Mouse (Mus musculus) right cerebral cortex, adult 2 months (tissue): ENCODE measurements around the gene Gm19402.

Experiments used
- DNase-seq, 2 experiments: peaks; one replicate each; pipeline ENCODE4 v3.0.0; 2021 to 2022; ENCODE audit warnings: low spot score in 2 of 2

The Gm19402 gene

DNA sequence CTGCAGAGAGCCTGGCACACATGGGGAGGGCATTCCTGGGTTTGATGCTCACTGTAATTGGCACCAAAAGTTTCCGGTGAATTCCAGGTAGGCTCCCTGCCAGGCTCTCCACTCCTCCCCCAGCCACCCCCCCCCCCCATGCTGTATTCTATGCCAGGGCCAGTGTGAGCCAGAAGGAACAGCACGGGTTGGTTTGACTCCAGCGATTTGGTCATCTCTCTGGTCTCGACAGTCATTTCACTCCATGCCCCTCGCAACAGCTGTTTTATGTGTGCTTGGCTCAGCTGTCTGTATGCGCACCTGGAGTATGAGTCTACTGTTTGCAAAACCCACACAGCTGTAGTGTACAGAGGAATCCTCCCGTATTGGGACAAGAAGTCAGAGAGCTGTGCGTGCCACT, 24.2 kb downstream of the Gm19402 start:
- no peak for DNase-seq

DNA sequence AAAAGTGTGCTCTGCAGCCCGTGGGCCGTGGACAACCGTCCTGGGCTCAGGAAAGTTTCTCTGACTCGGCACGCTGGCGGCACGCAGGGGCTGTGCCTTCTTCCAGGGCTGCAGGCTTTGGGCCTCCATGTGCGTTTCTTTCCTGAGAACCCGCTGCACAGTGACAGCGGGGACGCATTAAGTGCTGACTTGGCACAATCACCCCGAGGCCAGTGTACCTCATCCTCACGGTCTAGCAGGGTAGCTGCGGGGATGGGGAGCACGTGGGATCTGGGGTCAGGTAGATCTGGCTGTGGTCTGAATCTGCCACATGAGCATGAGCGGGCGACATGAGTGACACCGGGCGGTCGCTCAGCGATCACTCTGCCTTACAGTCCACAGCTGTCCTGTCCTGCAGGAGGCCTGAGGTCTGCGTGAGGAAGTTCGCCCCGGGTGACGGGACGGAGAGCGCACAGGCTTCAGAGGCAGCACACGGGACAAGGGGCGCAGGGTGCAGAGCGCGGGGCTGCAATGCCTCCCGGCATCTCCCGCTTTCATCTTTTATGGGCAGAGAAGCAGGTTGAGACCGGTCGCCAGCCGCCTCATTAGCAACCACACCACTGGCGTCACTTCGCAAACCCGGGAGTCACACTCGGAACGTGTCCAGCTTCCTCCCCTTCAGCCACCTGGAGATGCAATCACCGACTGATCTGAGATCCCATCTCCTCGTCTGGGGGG, 26.4 kb downstream of the Gm19402 start:
- DNase-seq, result no peak

DNA sequence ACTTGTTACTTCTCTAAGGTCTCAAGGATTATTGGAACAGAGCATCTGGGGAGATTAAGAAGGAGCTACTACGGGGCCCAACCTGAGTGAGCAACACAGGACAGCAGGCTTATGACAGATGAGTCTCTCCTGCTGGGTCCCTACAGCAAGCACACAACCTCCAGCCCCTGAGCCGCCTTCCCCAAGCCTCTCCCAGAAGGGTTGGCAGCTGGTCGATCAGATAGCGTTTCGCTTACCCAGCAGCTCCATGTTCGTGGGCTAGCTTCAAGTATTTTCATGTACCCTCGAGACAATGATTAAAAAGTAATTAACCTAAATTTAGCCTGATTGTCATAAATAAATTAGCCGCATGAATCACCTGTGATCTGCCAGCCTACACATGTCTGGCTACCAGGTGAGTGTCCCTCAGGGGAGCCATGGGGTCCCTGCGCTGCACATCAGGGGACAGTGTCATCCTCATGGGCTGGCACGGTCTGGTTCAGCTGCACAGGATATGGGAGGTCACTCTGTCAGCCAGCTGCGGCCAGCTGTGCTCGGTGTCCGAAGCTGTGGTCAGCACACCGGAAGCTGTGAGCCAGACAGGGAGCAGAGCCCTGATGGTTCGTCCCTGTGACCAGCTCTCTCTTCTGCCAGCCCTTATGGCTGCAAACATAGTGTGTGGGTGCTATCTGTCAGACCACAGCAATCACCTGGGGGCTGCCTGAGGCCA, 32.1 kb downstream of the Gm19402 start:
- DNase-seq, result no peak

DNA sequence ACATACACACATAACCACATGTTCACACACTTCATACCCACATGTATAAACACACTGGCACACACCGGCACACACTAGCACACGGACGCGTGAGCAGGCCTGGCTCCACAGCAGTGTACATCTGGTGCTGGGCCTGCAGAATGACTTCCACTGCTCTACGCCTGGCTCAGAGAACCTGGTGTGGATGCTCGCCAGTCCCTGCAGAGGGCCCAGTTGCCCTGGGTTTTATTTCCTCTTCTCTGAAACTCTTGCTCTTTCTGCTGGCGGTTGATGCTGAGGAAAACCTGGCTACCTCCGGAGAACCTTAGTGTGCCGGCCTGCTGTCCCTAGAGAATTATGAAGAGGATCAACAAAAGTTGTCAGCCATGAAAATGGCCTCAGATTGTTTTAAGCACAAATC, 38.5 kb downstream of the Gm19402 start:
- DNase-seq, result no peak

GRCm38 (mm10) chr10:77647901-77648300, 42.7 kb downstream of the Gm19402 start:
- DNase-seq, result no peak

GRCm38 (mm10) chr10:77647461-77647860, 43.1 kb downstream of the Gm19402 start:
- DNase-seq, result no peak

- no peak for DNase-seq
These were observed 45.0 kb downstream of the Gm19402 start for GRCm38 (mm10) chr10:77645571-77645970.

DNA sequence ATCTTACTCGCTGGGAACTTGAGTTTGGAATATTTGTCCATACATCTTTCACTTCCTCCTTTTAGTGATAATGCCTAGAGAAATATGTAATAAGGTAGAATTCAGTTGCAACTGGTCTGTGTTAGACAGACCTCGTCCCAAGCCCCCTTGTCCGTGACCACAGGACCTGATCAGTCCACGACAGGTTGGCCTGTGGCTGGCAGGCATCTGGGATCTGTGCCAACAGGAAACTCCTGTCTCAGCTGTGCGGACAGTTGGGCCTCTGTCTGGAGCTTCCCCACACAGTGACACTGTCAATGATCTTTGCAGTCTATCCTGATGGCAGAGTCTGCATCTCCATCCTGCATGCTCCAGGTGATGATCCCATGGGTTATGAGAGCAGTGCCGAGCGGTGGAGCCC, 47.4 kb downstream of the Gm19402 start:
- DNase-seq, result no peak
